Mouse (Mus musculus) forebrain, embryonic 12.5 days (tissue): ENCODE measurements around the gene Ubl3. TPM values are rescaled to one million over a fixed set of nuclear protein-coding genes. Genes with fewer than 3 reads are reported as not detected.

Source experiments
- ATAC-seq: fragments of 200-750 bp; cut with Nextera tagmentation; 2 replicates; pipeline ENCODE4 v1.8.0; 2017; ENCODE audit warnings: moderate TSS enrichment; ENCODE audit not compliant: low FRiP score
- H3K27ac ChIP-seq: fragments of 300-500 bp; sonication (generic); 2 replicates; pipeline ENCODE4 v1.5.1; 2016; ENCODE audit warnings: mild to moderate bottlenecking
- H3K27me3 ChIP-seq: fragments of 300-500 bp; sonication (generic); 2 replicates; pipeline ENCODE4 v1.6.1; 2016; ENCODE audit warnings: mild to moderate bottlenecking
- H3K36me3 ChIP-seq: fragments of 300-500 bp; sonication (generic); replicated peaks from 2 replicates; pipeline ENCODE4 v1.6.1; 2016; ENCODE audit warnings: mild to moderate bottlenecking
- H3K4me1 ChIP-seq: fragments of 300-500 bp; sonication (generic); 2 replicates; pipeline ENCODE4 v1.6.1; 2016
- H3K4me2 ChIP-seq: fragments of 300-500 bp; sonication (generic); 2 replicates; pipeline ENCODE4 v1.6.1; 2016; ENCODE audit warnings: mild to moderate bottlenecking, moderate library complexity
- H3K4me3 ChIP-seq: fragments of 300-500 bp; sonication (generic); replicated peaks from 2 replicates; pipeline ENCODE4 v1.5.1; 2016; ENCODE audit warnings: mild to moderate bottlenecking
- H3K9ac ChIP-seq: fragments of 300-500 bp; sonication (generic); 2 replicates; pipeline ENCODE4 v1.6.1; 2016; ENCODE audit warnings: mild to moderate bottlenecking
- H3K9me3 ChIP-seq: fragments of 300-500 bp; sonication (generic); 2 replicates; pipeline ENCODE4 v1.6.1; 2016
- WGBS: fragments of 180-500 bp; shearing (Covaris S2); methylation state at CpG from one replicate; pipeline ENCODE4 v1.1.7; 2016; 5-methylcytosine and 5-hydroxymethylcytosine counted together
- polyA plus RNA-seq: library from polyadenylated mRNA; unstranded; fragments of >200 nt; fragmentation: Nextera tagmentation; extraction: Ambion mirVana; gene quantifications from 2 replicates; pipeline ENCODE4 v1.2.1, GENCODE M21; 2016

Gene Ubl3
- polyA plus RNA-seq, 1 experiment from 2014 or later: 94.6 TPM

DNA sequence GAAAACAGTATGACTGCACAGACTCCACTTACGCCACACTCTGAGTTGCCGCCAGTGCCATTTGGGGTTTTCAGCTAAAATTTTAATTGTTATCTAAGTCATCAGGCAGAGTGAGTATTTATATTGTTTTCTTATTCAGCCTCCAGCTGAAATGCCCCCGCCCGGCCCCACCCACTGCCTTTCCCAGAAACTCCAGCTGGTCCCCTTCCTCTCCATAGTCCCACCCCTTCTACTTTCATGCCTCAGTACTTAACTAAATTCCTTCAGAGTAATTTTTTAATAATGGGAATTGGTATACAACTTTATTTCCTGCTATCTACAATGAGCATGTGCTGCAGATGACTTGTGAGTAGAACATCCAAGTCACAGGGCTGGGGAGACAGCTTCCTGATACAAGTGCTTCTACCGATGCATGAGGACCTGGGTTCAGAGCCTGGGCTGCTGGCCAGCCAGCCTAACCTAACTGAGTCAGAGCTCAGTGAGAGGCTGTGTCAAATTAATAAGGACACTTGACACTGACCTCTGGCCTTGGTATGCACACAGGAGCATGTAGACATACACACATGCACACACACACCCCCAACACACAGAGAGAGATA, 40.4 kb downstream of the Ubl3 start:
- Histone ChIP-seq H3K9ac (no peak overlapping the region), H3K27me3 (no peaks in the 10 kb centered on the region), H3K4me2 (no peak overlapping the region), H3K4me1 (peaks cover 5% of the 10 kb centered on the region; the same call in 1 of the 2 replicates), H3K27ac (no peak overlapping the region), H3K36me3 (peaks cover 26% of the 10 kb centered on the region), H3K9me3 (no peaks in the 10 kb centered on the region), H3K4me3 (no peak overlapping the region)
- no peak for ATAC-seq
- WGBS: 87% methylated on average over 5 of the region's 5 CpGs

DNA sequence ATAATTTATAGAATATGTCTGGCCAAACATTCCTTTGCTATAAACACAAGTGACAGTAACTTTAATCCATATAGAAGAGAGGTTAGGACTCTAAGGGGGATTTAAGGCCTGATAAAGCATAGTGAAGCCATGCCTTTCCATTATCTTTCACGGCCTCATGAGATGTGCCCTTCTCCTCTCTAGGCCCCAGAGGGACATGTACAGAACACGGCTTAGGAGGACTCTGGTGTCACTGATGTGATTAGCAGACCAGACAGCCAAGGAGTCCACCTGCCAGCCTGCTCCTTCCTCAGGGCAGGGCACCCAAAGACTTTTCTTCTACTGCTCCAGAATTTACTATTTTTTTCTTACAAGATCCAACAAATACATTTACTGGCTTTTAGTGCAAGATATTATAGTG, 42.3 kb downstream of the Ubl3 start:
- 88% methylated on average over 2 of the region's 2 CpGs for WGBS
- Histone ChIP-seq H3K4me3 (no peak overlapping the region), H3K9me3 (no peaks in the 10 kb centered on the region), H3K9ac (no peak overlapping the region), H3K4me1 (peaks cover 5% of the 10 kb centered on the region; the same call in 1 of the 2 replicates), H3K36me3 (peaks cover 43% of the 10 kb centered on the region), H3K27ac (no peak overlapping the region), H3K4me2 (no peak overlapping the region), H3K27me3 (no peaks in the 10 kb centered on the region)
- no peak for ATAC-seq

DNA sequence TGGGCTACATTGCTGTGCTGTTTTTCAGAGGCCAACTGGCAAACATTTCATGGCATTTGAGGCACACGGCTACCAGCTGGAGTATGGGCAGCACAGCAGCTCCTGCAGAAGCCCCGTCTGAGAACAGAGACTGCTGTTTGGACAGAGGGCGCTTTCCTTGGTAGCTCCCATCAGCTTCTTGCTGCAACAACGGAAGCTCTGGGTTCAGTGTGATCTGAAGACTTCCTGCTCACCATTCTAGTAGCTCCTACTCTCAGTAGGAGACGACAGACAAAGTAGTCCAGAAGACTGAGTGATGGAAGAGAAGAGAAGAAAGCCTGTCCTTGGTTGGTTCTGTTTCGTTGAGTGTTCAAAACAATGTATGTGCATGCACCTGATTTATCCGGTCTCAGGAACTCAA, 42.9 kb downstream of the Ubl3 start:
- H3K9ac ChIP-seq: no peak overlapping the region
- H3K4me1 ChIP-seq: peaks cover 5% of the 10 kb centered on the region; the same call in 1 of the 2 replicates
- H3K4me2 ChIP-seq: no peak overlapping the region
- no peak for ATAC-seq
- H3K27me3 ChIP-seq: no peaks in the 10 kb centered on the region
- H3K36me3 ChIP-seq: peaks cover 45% of the 10 kb centered on the region
- H3K27ac ChIP-seq: no peak overlapping the region
- H3K4me3 ChIP-seq: no peak overlapping the region
- no peaks in the 10 kb centered on the region for H3K9me3 ChIP-seq
- 91% methylated on average over 7 of the region's 7 CpGs for WGBS

DNA sequence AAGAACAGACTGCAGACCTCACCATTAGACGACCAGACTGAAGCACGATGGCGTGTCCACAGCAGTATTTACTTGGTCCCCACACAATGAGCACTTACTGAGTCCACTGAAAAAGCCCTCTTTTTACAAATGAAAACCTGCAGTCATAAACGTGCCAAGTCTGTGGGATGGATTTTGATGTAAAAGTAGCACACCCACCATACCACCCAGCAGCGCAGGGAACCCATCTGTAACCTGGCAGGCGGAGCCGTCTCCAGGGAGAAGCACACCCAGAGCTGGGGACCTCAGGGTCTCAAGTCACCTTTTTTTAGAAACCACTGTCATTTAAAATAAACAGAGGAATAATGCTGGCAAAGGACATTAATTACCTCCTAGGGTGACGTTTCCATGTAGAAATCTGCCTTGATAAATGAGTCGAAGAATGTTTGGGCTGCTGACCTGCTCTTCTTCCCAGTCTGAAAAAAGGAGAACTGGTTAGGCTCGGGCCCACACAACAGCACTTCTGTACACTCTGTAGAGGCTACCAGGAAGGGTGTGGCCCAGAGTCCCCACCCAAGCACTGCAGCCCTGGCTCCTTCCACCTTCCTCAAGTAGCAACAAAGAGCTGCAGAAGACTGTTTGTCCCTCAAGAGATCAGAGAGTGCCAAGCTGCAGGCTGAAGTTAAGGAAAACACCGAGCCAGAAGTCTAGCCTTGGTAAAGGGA, 43.5 kb downstream of the Ubl3 start:
- Histone ChIP-seq H3K9ac (no peak overlapping the region), H3K9me3 (no peaks in the 10 kb centered on the region), H3K27ac (no peak overlapping the region), H3K4me3 (no peak overlapping the region), H3K27me3 (no peaks in the 10 kb centered on the region), H3K4me2 (no peak overlapping the region), H3K4me1 (peaks cover 5% of the 10 kb centered on the region; the same call in 1 of the 2 replicates), H3K36me3 (peaks cover 45% of the 10 kb centered on the region)
- ATAC-seq: no peak
- WGBS: 91% methylated on average over 11 of the region's 11 CpGs

DNA sequence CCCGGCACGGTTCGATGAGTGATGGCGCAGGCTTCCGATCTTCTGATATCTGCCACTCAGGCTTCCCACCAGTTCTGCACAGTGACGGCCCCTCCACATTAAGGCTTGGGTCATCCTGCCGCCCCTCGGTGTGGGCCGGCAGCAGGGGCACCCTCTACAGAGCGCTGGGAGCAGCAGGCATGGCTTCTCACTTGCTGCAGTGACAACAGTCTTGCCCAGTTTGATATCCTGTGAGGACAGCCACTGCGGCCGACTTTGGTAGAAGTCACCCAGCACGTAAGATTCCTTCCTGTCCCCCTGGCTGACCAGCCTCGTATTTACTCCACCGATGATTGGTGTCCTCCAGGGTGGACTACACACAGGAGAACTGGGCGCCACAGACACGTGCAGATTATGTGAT, 47.2 kb downstream of the Ubl3 start:
- H3K27me3 ChIP-seq: no peaks in the 10 kb centered on the region
- WGBS: 92% methylated on average over 17 of the region's 17 CpGs
- H3K4me2 ChIP-seq: no peak overlapping the region

DNA sequence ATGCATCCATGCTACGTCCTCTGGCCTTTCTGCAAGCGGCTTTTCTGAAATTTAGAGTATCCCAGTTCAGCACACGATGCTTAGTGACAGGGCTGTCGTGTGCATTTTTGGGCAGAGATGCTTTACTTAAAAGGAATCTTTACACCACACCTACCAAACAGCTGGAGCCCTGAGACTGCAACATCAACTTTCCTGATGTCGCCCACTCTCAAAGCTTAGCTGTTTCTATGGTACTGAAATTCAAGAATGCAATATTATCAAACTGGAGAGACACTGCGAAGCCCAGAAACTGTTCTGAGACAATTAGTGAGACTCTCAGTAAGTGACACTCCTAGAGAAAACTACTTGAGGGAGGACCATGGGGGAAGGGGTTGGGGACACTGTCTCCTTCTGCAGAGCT, 50.4 kb downstream of the Ubl3 start:
- Histone ChIP-seq H3K36me3 (peaks cover 20% of the 10 kb centered on the region), H3K27ac (no peak overlapping the region), H3K27me3 (no peaks in the 10 kb centered on the region), H3K9me3 (peaks cover 6% of the 10 kb centered on the region; the same call in 1 of the 2 replicates), H3K9ac (no peak overlapping the region), H3K4me2 (no peak overlapping the region), H3K4me3 (no peak overlapping the region), H3K4me1 (no peaks in the 10 kb centered on the region)
- WGBS: 93% methylated on average over 6 of the region's 6 CpGs
- no peak for ATAC-seq

More for the DNA sequence above, 47.2 kb downstream of the Ubl3 start:
- Histone ChIP-seq H3K4me1 (no peaks in the 10 kb centered on the region), H3K27ac (no peak overlapping the region), H3K9ac (no peak overlapping the region), H3K9me3 (no peaks in the 10 kb centered on the region), H3K36me3 (peaks cover 45% of the 10 kb centered on the region), H3K4me3 (no peak overlapping the region)
- no peak for ATAC-seq

DNA sequence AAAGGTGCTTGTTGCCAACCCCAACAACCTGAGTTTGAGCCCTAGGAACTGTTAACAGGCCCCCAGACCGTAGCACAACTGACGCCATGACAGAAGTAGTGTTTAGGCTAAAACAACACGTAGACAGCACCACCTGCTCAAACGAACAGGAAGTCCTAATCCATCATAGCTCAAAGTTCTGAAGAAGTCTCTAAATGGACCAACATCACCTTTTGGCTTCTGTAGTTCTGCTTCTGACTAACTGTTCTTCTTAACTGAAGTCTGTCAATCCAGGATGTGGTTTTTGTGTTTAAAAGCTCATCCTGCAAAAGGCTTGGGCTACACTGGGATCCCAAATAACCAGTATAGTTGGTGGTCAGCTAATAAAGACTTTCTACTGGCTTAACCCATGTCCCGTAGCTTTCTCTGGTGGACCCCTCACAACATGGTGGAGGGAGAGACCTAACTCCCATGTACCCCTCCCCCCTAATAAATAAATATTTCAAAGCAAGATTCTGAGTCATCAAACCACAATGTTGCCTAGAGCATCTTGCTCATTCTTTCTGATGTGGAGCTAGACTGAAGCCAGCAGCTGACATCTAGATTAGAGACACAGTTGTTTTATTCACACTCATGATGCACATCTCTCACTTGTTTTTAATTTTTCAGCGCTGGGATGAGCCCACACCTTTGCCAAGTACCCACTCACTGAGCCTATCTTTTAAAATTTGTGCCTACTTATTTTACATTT, 51.2 kb downstream of the Ubl3 start:
- Histone ChIP-seq H3K4me2 (no peak overlapping the region), H3K27ac (no peak overlapping the region), H3K9me3 (peaks cover 6% of the 10 kb centered on the region; the same call in 1 of the 2 replicates), H3K36me3 (peaks cover 14% of the 10 kb centered on the region), H3K9ac (no peak overlapping the region), H3K4me1 (no peaks in the 10 kb centered on the region), H3K27me3 (no peaks in the 10 kb centered on the region), H3K4me3 (no peak overlapping the region)
- no peak for ATAC-seq
- WGBS: 89% methylated on average over 6 of the region's 6 CpGs

DNA sequence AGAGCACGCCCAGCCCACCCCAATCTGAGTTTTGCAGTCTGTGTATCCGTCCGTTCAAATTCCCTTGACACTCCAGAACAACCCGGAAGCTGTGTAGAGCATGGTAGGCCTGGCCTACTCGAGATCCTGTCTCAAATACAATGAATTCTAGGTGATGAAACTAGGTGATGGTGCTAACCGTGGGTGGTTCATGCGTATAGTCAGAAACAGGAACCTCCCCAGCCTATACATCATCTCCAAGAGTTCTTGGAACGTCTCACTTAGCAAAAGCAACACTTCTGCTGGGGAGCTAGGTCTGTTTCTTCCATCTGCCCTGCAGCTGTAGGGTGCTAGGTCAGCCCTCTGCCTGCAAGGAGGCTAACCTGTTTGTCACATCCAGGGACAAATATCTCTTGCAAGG, 52.1 kb downstream of the Ubl3 start:
- 95% methylated on average over 8 of the region's 8 CpGs for WGBS
- H3K27me3 ChIP-seq: no peaks in the 10 kb centered on the region
- no peak overlapping the region for H3K27ac ChIP-seq
- peaks cover 5% of the 10 kb centered on the region for H3K36me3 ChIP-seq
- H3K4me1 ChIP-seq: no peaks in the 10 kb centered on the region
- H3K9me3 ChIP-seq: peaks cover 6% of the 10 kb centered on the region; the same call in 1 of the 2 replicates
- no peak overlapping the region for H3K4me2 ChIP-seq
- H3K9ac ChIP-seq: no peak overlapping the region
- ATAC-seq: no peak
- no peak overlapping the region for H3K4me3 ChIP-seq

DNA sequence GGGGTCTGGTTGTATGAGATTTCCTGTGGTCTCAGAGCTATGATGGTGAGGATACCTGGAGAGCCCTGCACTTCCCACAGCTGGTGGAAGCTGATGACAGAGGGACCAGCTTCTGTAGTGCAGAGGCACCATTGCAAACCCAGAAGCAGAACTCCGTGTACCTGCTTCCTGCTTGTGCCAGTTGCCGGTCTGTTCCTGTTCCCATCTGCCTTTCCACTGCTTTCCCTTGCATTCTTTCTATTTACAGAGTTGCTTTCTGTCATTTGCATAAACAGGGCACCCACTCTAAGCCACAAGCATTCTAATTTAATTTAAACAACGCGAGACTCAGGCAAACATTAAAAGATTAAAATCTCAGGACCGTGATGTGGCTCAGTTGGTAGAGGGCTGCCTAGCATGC, 53.0 kb downstream of the Ubl3 start:
- Histone ChIP-seq H3K36me3 (no peaks in the 10 kb centered on the region), H3K27me3 (no peaks in the 10 kb centered on the region), H3K9me3 (peaks cover 6% of the 10 kb centered on the region; the same call in 1 of the 2 replicates), H3K4me3 (no peak overlapping the region), H3K4me1 (no peaks in the 10 kb centered on the region), H3K4me2 (no peak overlapping the region), H3K27ac (no peak overlapping the region), H3K9ac (no peak overlapping the region)
- no peak for ATAC-seq
- 76% methylated on average over 5 of the region's 5 CpGs for WGBS

DNA sequence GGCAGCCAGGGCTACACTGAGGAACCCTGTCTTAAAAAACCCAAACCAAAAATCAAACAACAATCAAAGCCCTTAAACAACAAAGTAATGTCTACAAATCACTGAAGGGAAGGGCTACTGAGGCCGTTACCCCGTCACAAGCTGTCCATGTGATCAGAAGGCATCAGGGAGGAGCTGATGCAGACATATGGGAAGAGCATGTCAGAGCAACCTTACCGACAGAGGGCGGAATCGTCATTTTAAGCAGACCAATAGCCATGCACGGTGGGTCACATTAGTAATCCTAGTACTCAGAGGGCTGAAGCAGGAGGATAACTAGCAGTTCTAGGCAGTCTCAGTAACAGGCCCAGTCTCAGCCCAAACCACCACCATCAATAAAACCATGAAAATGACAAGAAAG, 56.6 kb downstream of the Ubl3 start:
- Histone ChIP-seq H3K9me3 (peaks cover 6% of the 10 kb centered on the region; the same call in 1 of the 2 replicates), H3K4me1 (no peaks in the 10 kb centered on the region), H3K9ac (no peak overlapping the region), H3K4me2 (no peak overlapping the region), H3K4me3 (no peak overlapping the region), H3K36me3 (no peaks in the 10 kb centered on the region), H3K27me3 (no peaks in the 10 kb centered on the region), H3K27ac (no peak overlapping the region)
- WGBS: 94% methylated on average over 6 of the region's 6 CpGs
- ATAC-seq: no peak

DNA sequence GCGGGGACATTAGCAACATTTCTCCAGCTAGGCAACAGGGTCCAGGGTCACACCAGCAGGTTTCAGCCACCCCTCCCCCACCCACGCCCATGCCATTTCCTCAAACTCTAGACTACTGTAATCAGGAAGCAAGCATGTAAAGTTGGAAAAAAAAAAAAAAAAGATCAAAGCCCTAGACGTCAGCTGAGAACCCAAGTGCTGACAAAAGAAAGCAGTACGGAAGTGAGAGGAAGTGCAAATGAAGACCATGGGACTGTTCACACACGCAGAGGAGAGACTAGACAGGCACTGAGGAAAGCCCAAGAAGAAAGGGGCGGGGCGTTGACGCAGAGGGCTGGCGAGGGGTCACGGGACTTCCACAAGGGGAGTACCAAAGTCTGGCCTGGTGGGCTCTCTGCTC, 57.4 kb downstream of the Ubl3 start:
- H3K27me3 ChIP-seq: no peaks in the 10 kb centered on the region
- H3K4me3 ChIP-seq: no peak overlapping the region
- no peak overlapping the region for H3K9ac ChIP-seq
- H3K36me3 ChIP-seq: no peaks in the 10 kb centered on the region
- H3K27ac ChIP-seq: no peak overlapping the region
- no peak overlapping the region for H3K4me2 ChIP-seq
- ATAC-seq: no peak
- H3K9me3 ChIP-seq: peaks cover 6% of the 10 kb centered on the region; the same call in 1 of the 2 replicates
- WGBS: 77% methylated on average over 10 of the region's 10 CpGs
- no peaks in the 10 kb centered on the region for H3K4me1 ChIP-seq

DNA sequence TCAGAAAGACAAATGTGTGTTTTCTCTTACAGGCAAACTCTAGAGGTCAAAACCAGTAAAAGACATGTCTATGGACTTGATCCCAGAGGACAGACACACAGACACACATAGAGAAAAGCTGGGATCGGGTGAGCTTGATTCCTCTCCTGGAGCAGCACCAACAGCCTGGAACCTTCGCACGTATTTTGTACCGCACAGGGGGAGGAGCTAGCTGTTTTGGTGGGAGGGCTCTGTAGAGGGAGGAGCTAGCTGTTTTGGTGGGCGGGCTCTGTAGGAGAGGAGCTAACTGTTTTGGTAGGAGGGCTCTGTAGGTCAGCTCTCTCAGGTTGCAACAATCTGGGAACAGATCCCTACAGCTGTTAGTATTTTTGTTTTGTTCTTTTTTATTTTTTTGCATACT, 58.3 kb downstream of the Ubl3 start:
- no peak for ATAC-seq
- H3K9ac ChIP-seq: no peak overlapping the region

More for the DNA sequence above, 58.3 kb downstream of the Ubl3 start:
- Histone ChIP-seq H3K4me3 (no peak overlapping the region), H3K27ac (no peak overlapping the region), H3K36me3 (no peaks in the 10 kb centered on the region), H3K27me3 (no peaks in the 10 kb centered on the region), H3K9me3 (peaks cover 6% of the 10 kb centered on the region; the same call in 1 of the 2 replicates), H3K4me2 (no peak overlapping the region), H3K4me1 (no peaks in the 10 kb centered on the region)
- WGBS: 88% methylated on average over 5 of the region's 5 CpGs
